Mouse (Mus musculus): ENCODE results near the gene Cacnb1. TPM values are rescaled to one million over a fixed set of nuclear protein-coding genes. Genes with fewer than 3 reads are reported as not detected.

The Cacnb1 gene
- polyA plus RNA-seq, 1 experiment, result 8.9 TPM

DNA sequence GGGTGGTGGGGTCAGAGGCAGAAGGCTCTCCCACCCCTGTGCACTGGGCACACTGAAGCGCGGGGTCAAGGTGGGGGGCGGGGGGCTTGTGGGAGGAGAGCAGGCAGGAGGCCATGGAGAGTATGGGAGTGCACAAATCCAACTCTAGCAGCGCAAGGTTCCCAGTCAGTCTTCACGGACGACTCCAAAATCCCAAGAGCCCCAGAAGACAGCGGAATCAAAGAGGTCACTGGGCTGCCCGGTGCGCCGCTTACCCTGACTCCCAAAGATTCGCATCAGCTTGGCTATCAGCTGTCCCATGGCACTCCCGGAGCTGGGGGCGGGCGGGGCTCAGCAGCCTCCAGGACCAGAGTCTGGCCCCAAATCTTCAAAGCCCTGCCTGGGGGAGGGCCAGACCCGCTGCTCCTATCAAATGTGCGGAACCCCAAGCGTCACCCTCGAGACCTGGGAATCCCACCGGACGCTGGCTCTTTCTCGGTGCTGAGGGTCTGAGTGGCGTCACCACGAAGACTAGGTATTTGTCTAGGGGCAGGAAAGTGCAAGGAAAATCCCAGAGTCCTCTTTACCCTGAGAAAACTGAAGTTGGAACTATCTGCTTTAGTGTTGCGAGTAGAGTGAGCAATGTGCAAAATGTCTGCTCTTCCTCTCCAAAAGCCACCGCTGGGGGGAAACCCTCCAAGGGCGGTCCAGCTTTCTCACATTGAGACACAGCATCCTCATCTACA lies 27.1 kb downstream of the Cacnb1 start, which contains the start of gene Arl5c:
TSS of gene Arl5c (minus strand) at position 618 of the 725 bp plus-strand sequence.
- Histone ChIP-seq H3K36me3 (ENCODE audit: control insufficient read depth, insufficient read depth, low read length) (peaks cover 6% of the 10 kb centered on the region), H3K27ac (ENCODE audit: insufficient read depth, low read length) (peak within 1 kb of the TSS; percentile 95), H3K27me3 (ENCODE audit: control insufficient read depth, insufficient read depth, low read length) (no peaks in the 10 kb centered on the region), H3K4me3 (ENCODE audit: extremely low read depth, insufficient read depth, insufficient read length) (peak within 1 kb of the TSS; percentile 84), H3K4me1 (ENCODE audit: control insufficient read depth, insufficient read depth, insufficient read length) (peaks cover 39% of the 10 kb centered on the region; the same call in 1 of the 2 replicates)
- DNase-seq (ENCODE audit: low read depth in 1 of 2, low spot score in 2 of 2), result peak; percentile 63 to 70
- TF ChIP-seq POLR2A (IDR thresholded peaks at IDR 0.05; ENCODE audit: low read depth, low read length) (peak; percentile 40; the same call in 1 of the 2 replicates), CTCF (IDR thresholded peaks at IDR 0.05; ENCODE audit: extremely low read depth, insufficient read depth, insufficient read length, insufficient replicate concordance) (no peak)
- 1% methylated on average over 26 of the region's 26 CpGs for WGBS

DNA sequence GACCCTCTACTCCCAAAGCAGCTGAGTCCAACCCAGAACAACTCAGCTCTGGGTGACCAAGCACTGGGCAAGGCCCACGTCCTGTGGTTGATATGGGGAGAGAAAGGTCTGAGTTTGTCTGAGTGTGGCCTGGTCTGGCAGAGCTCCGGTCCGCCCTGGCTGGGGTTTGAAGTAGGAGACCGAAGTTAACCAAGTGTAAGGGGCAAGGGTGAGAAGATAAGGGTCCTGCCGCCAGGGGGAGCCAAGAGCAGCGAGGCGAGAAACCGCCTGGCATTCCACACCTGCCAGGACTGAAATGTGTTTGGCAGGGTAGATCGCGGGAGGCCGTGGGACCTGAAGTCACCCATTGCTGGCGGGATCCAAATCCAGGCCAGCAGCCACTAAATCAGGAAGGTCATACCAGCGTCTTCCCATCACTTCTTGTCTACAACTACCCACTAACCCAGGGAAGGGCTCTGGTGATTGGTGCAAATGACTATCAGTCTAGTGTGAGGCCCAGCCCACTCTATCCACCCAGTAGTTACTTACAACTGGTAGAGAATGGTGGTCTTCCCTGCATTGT lies 28.2 kb downstream of the Cacnb1 start:
- Histone ChIP-seq H3K36me3 (ENCODE audit: control insufficient read depth, insufficient read depth, low read length) (peaks cover 6% of the 10 kb centered on the region), H3K27me3 (ENCODE audit: control insufficient read depth, insufficient read depth, low read length) (no peaks in the 10 kb centered on the region), H3K27ac (ENCODE audit: insufficient read depth, low read length) (peak overlapping the region; percentile 95), H3K4me3 (ENCODE audit: extremely low read depth, insufficient read depth, insufficient read length) (peak overlapping the region; percentile 84), H3K4me1 (ENCODE audit: control insufficient read depth, insufficient read depth, insufficient read length) (peaks cover 30% of the 10 kb centered on the region; the same call in 1 of the 2 replicates)
- 3% methylated on average over 13 of the region's 13 CpGs for WGBS
- TF ChIP-seq POLR2A (IDR thresholded peaks at IDR 0.05; ENCODE audit: low read depth, low read length), result no peak
- TF ChIP-seq CTCF (IDR thresholded peaks at IDR 0.05; ENCODE audit: extremely low read depth, insufficient read depth, insufficient read length, insufficient replicate concordance), result peak; percentile 91
- DNase-seq (ENCODE audit: low read depth in 1 of 2, low spot score in 2 of 2), result peak; percentile 76 to 89

DNA sequence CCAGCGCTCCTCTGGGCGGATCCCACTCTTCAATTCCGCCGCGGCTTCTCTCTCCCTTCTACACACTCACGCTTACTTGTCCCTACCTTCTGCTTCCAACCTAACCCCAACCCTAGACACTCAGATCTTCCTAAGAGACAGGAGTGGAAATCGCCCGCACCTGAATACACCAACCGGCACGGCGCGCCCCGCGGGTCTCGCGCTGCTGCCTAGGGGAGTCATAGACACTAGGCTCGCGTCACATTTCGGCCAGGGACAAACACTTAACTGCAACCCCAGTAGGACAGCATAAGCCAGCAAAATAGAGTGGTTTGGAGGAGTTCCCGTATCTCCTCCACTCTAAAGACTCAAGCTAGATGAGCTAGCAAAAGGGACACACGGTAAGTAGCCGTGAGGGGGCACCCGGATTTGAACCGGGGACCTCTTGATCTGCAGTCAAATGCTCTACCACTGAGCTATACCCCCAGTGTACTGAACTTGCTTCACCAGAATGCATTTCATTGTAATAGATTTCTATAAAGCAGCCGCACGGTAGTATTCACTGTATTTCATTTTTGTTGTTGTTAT lies 34.2 kb downstream of the Cacnb1 start:
- H3K27me3 ChIP-seq (ENCODE audit: control insufficient read depth, insufficient read depth, low read length), result peaks cover 6% of the 10 kb centered on the region; the same call in 1 of the 2 replicates
- TF ChIP-seq POLR2A (IDR thresholded peaks at IDR 0.05; ENCODE audit: low read depth, low read length), result no peak
- peak overlapping the region; percentile 89 for H3K27ac ChIP-seq (ENCODE audit: insufficient read depth, low read length)
- H3K36me3 ChIP-seq (ENCODE audit: control insufficient read depth, insufficient read depth, low read length), result peaks cover 6% of the 10 kb centered on the region
- peak overlapping the region; percentile 78 for H3K4me3 ChIP-seq (ENCODE audit: extremely low read depth, insufficient read depth, insufficient read length)
- WGBS, result under 1% methylated on average over 26 of the region's 26 CpGs
- DNase-seq (ENCODE audit: low read depth in 1 of 2, low spot score in 2 of 2), result peak; percentile 79 to 83
- peaks cover 4% of the 10 kb centered on the region; the same call in 1 of the 2 replicates for H3K4me1 ChIP-seq (ENCODE audit: control insufficient read depth, insufficient read depth, insufficient read length)

DNA sequence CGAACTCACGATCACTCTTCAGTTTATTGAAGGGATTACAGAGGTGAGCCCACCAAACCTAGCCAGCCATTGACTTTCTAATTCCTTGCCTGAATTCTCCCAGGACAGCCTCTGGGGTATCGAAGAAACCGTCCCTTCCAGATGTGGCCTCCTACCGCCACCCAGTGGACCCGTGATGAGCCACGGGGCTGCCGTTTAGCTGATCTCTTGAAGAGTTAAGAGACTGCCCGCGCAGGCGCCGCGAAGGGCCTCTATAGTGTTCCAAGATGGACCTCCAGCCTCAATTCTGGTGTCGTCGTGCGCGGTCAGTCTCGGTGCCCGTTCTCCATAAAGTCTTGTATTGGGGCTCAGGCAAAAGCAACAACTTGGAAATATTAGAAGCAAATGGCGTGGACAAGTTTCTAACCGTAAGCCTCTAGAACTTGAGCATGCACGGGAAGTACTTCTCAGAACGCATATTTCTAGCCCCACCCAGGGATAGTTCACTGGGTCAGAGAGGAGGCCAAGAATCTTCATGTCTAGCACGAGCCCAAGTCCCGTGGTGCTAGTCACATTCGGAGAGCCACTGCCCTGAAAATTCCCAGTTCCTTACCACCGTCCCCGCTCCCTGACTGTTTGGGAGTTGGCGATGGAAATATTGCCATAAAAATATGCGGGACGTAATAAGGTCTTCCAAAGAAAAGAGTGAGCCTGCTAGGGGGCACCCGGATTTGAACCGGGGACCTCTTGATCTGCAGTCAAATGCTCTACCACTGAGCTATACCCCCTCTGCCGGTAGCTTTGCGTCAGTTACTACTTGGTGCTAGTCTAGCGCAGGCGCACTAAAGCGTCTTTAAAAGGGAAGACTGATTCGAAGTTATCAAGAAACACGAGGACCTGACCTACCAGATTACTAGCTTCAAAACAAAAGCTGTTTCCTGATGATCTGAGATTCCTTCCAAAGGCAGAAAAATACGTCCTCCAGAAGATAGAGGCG lies 35.0 kb downstream of the Cacnb1 start:
- peaks cover 4% of the 10 kb centered on the region for H3K36me3 ChIP-seq (ENCODE audit: control insufficient read depth, insufficient read depth, low read length)
- H3K27ac ChIP-seq (ENCODE audit: insufficient read depth, low read length), result peak overlapping the region; percentile 89
- peak overlapping the region; percentile 78 for H3K4me3 ChIP-seq (ENCODE audit: extremely low read depth, insufficient read depth, insufficient read length)
- 1% methylated on average over 42 of the region's 42 CpGs for WGBS
- H3K27me3 ChIP-seq (ENCODE audit: control insufficient read depth, insufficient read depth, low read length), result peaks cover 6% of the 10 kb centered on the region; the same call in 1 of the 2 replicates
- TF ChIP-seq CTCF (IDR thresholded peaks at IDR 0.05; ENCODE audit: extremely low read depth, insufficient read depth, insufficient read length, insufficient replicate concordance), result peak; percentile 89
- TF ChIP-seq POLR2A (IDR thresholded peaks at IDR 0.05; ENCODE audit: low read depth, low read length), result 0 out of 2 replicates have a peak, but pooled peaks have one; percentile 14
- peak; percentile 87 to 90 for DNase-seq (ENCODE audit: low read depth in 1 of 2, low spot score in 2 of 2)
- peaks cover 4% of the 10 kb centered on the region; the same call in 1 of the 2 replicates for H3K4me1 ChIP-seq (ENCODE audit: control insufficient read depth, insufficient read depth, insufficient read length)

DNA sequence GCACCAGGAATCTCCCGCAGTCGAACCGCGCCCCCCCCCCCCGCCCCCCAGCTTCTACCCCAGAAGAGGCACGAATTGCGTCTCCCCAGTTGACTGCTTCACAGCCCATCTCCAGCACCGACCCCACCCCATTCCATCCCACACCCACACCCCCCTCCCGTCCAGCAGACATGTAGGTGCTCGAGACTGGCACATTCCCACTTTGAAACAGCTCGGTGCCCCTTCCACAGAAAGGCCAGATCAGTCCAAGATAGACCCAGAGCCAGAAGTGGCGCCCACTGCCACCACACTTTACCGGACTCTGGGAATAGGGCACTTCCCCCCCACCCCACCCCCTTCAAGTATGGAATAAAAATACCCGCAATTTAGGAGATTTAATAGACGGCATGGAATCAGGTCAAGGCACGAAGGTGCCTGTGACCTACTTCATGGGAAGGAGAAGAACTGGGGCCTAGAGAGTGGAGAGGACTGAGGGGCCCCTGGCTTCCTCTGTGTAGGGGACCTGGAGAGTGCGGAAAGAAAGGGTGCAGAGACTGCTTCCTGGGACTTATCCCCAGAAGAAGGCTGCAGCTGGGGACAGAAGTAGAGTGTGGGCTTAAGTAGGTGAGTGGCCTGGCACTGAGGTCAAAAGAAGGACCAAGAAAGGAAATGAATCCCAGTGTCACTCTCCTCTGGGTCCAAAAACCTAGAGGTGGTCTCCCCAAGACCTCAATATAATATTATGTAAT lies 35.9 kb downstream of the Cacnb1 start:
- DNase-seq (ENCODE audit: low read depth in 1 of 2, low spot score in 2 of 2), result no peak
- no peak for TF ChIP-seq POLR2A (IDR thresholded peaks at IDR 0.05; ENCODE audit: low read depth, low read length)
- TF ChIP-seq CTCF (IDR thresholded peaks at IDR 0.05; ENCODE audit: extremely low read depth, insufficient read depth, insufficient read length, insufficient replicate concordance), result no peak
- H3K27me3 ChIP-seq (ENCODE audit: control insufficient read depth, insufficient read depth, low read length), result peaks cover 6% of the 10 kb centered on the region; the same call in 1 of the 2 replicates
- peaks cover under 1% of the 10 kb centered on the region; the same call in 1 of the 2 replicates for H3K36me3 ChIP-seq (ENCODE audit: control insufficient read depth, insufficient read depth, low read length)
- H3K4me1 ChIP-seq (ENCODE audit: control insufficient read depth, insufficient read depth, insufficient read length), result peaks cover 4% of the 10 kb centered on the region; the same call in 1 of the 2 replicates
- no peak overlapping the region for H3K27ac ChIP-seq (ENCODE audit: insufficient read depth, low read length)
- H3K4me3 ChIP-seq (ENCODE audit: extremely low read depth, insufficient read depth, insufficient read length), result peak overlapping the region; percentile 63; the same call in 1 of the 2 replicates
- 32% methylated on average over 16 of the region's 17 CpGs for WGBS

All from spleen, adult 2 months (tissue).